Mouse (Mus musculus) left cerebral cortex, adult 2 months (tissue): ENCODE measurements around the gene Olfr1344. TPM values are rescaled to one million over a fixed set of nuclear protein-coding genes. Genes with fewer than 3 reads are reported as not detected.
"Not testable (repeated sequence)": the region's sequence is repeated elsewhere in the genome, so short reads cannot be mapped to it uniquely, and the experiment has no call there.

Experiments
- DNase-seq, 2 experiments: peaks; one replicate each; pipeline ENCODE4 v3.0.0; 2021 to 2022; ENCODE audit warnings: low spot score in 2 of 2, mixed read lengths in 1 of 2; ENCODE audit errors: extremely low spot score in 1 of 2
- H3K27ac ChIP-seq: fragments of 200-600 bp; 2 replicates; pipeline ENCODE4 v1.8.1; 2022
- H3K4me3 ChIP-seq: fragments of 200-600 bp; 2 replicates; pipeline ENCODE4 v1.8.1; 2022
- CTCF ChIP-seq: fragments of 200-600 bp; IDR thresholded peaks from 2 replicates; pipeline ENCODE4 v1.8.1; 2022; ENCODE audit warnings: antibody characterized with exemption, mild to moderate bottlenecking, moderate library complexity
- intact Hi-C: fragments of 180-260 bp; cut with DNase I; formaldehyde crosslinking; loops from one replicate; pipeline ENCODE4 v1.15.1; 2025
- total RNA-seq, 2 experiments: library from RNA; stranded (reverse); gene quantifications; 2 replicates each; pipeline ENCODE4 v1.2.3; 2021

Olfr1344 gene
- total RNA-seq, 2 experiments from 2014 or later, result 0.82 to 1.5 TPM

DNA sequence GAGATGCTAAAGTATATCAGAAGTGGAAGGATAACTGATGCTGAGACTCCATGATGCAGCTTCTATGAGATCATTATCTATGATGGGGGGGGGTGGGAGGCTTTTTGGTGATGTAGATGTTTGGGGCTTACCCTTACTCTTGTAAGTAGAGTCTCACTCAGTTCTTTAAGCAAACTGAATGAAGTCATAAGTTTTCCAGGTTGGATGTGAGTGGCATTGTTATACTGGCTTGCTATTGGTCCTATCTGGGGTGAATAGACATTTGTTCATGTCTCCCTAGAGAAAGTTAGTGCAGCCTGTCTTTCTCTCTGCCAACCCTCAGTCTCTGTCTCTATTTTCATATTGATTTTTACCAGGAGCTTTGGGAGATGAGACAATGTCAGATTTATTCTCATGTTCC, 17.4 kb downstream of the Olfr1344 start, which contains the start of gene Olfr1336:
TSS of gene Olfr1336 (plus strand) at position 301 of the 400 bp plus-strand sequence.
- TF ChIP-seq CTCF, result no peak
- H3K27ac ChIP-seq, result no peak within 1 kb of the TSS
- no peak for DNase-seq
- intact Hi-C loops, result no loop called here
- H3K4me3 ChIP-seq, result no peak within 1 kb of the TSS

DNA sequence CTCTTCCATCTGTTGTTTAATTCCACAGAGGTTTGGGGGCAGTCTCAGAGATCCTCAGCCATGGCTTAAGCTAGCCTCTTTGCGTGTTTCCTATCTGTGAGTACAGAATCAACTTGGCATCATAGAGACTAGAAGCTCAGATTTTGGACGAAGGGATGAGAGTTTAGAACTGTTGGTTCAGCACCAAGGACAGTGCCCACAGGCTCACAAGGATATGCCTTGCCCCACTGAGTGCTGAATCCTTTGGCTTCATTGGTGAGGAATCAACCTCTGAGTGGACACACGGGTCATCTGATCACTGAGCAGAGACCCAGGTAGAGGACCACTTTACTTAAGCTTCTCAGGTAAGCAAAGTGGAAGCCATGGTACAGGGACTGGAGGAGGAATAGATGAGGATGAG, 17.9 kb downstream of the Olfr1344 start:
- Histone ChIP-seq H3K4me3 (no peak overlapping the region), H3K27ac (no peak overlapping the region)
- no peak for DNase-seq
- intact Hi-C loops, result no loop called here
- TF ChIP-seq CTCF, result no peak

DNA sequence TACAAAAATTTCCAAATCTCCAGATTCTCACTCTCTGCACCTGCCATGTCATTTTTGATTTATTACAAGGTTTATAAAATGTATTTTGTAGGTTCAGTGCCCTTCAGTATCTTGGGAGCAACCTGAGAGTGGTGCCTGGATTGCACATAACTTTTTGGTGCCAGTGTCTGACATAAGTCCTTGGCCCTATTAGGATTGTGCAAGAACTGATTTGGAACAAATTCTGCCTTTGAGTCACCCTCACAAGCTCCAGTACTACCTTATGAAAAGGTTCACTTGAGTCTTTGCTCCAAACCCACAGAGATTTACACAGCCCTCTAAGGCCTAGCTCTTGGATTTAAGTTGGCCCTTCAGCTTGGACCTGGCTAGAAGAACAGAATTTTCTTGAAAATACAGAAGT, 28.5 kb downstream of the Olfr1344 start, which contains the start of gene Olfr1346:
TSS of gene Olfr1346 (plus strand) at position 151 of the 400 bp plus-strand sequence.
- TF ChIP-seq CTCF, result no peak
- intact Hi-C loops, result no loop called here
- no peak for DNase-seq

DNA sequence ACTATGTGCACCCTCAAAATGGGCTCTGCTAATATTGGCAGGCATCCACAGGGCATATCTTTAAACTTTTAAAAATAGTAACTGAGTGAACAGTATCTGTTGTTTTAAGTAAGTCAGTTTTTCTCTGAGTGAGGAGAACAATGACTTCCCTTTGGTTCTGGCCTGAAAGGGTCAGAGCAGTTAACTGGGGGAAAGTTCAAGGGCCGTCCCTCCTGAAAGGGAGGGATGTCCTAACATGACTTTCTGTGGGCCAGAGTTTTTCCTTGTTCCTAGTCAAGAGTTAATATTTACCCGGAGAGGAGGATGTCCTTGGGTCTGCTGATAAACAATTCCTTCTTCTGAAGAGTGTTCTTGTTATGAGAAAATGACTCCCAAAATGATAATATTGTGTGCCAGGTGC, 39.1 kb downstream of the Olfr1344 start:
- H3K27ac ChIP-seq, DNase-seq, intact Hi-C loops, H3K4me3 ChIP-seq: not testable (repeated sequence)

More for the DNA sequence above, 28.5 kb downstream of the Olfr1344 start, which contains the start of gene Olfr1346:
- H3K4me3 ChIP-seq, result no peak within 1 kb of the TSS
- no peak within 1 kb of the TSS for H3K27ac ChIP-seq

DNA sequence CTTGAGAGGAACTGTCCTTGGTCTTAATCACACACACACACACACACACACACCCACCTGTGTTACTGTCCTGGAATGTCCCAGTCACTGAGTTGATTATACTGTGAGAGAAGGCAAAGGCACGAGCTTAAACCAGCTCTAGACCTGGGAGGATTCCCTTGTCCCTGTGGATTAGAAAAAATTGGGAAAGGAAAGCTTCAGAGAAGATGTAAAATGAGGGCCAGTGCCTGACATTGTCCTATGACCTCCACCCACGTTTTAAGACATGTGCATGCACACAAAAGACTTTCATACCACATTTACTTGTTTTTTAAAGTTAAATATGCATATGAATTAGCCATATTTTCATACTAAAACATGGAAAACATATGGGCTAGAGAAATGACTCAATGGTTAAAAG, 48.4 kb downstream of the Olfr1344 start, which contains the start of gene Olfr5:
TSS of gene Olfr5 (minus strand) at position 101 of the 400 bp plus-strand sequence.
- H3K4me3 ChIP-seq, result no peak within 1 kb of the TSS
- intact Hi-C loops, result no loop called here
- no peak within 1 kb of the TSS for H3K27ac ChIP-seq
- no peak for DNase-seq
- TF ChIP-seq CTCF, result no peak

Other genes with a start within 250 kb of the Olfr1344 start
- not detected for gene Galp, start 241.6 kb upstream of the Olfr1344 start, total RNA-seq
- gene Zscan5b, start 216.4 kb upstream of the Olfr1344 start, total RNA-seq, result not detected
- gene Epp13, start 186.0 kb upstream of the Olfr1344 start, total RNA-seq, result not detected
- 10 to 100 TPM; 12.8 to 14.1 TPM for gene Zfp667, start 152.1 kb upstream of the Olfr1344 start, total RNA-seq
- 10 to 100 TPM; 11.6 to 13.8 TPM for gene Zfp583, start 107.4 kb upstream of the Olfr1344 start, total RNA-seq
- gene Gm3854, start 94.9 kb upstream of the Olfr1344 start, total RNA-seq, result 1 to 10 TPM; 6.0 to 6.8 TPM
- 1 to 10 TPM; 4.5 to 4.7 TPM for gene Zfp78, start 75.4 kb upstream of the Olfr1344 start, total RNA-seq
- 1 to 10 TPM; 5.2 to 7.4 TPM for gene Zfp28, start 55.4 kb upstream of the Olfr1344 start, total RNA-seq
- gene Smim17, start 40.0 kb upstream of the Olfr1344 start, total RNA-seq, result 10 to 100 TPM; 15.4 to 17.0 TPM
- under 1 TPM; 0.18 to 0.19 TPM for gene Gm20715, start 28.4 kb upstream of the Olfr1344 start, total RNA-seq
- gene Olfr1336, start 17.5 kb downstream of the Olfr1344 start, total RNA-seq, result under 1 TPM in 1 of 2 experiments, not detected in 1; 0.07 TPM
- not detected for gene Olfr1346, start 28.4 kb downstream of the Olfr1344 start, total RNA-seq
- not detected for gene Olfr5, start 48.3 kb downstream of the Olfr1344 start, total RNA-seq
- not detected for gene Olfr1347, start 61.1 kb downstream of the Olfr1344 start, total RNA-seq
- gene Olfr1348, start 70.1 kb downstream of the Olfr1344 start, total RNA-seq, result not detected
- gene Olfr1349, start 84.3 kb downstream of the Olfr1344 start, total RNA-seq, result not detected
- gene Olfr1350, start 126.2 kb downstream of the Olfr1344 start, total RNA-seq, result not detected